Mouse (Mus musculus): ENCODE results near the gene Pak1. TPM values are rescaled to one million over a fixed set of nuclear protein-coding genes. Genes with fewer than 3 reads are reported as not detected.

Gene Pak1
- polyA plus RNA-seq, 1 experiment from 2014 or later, result 26.0 TPM

DNA sequence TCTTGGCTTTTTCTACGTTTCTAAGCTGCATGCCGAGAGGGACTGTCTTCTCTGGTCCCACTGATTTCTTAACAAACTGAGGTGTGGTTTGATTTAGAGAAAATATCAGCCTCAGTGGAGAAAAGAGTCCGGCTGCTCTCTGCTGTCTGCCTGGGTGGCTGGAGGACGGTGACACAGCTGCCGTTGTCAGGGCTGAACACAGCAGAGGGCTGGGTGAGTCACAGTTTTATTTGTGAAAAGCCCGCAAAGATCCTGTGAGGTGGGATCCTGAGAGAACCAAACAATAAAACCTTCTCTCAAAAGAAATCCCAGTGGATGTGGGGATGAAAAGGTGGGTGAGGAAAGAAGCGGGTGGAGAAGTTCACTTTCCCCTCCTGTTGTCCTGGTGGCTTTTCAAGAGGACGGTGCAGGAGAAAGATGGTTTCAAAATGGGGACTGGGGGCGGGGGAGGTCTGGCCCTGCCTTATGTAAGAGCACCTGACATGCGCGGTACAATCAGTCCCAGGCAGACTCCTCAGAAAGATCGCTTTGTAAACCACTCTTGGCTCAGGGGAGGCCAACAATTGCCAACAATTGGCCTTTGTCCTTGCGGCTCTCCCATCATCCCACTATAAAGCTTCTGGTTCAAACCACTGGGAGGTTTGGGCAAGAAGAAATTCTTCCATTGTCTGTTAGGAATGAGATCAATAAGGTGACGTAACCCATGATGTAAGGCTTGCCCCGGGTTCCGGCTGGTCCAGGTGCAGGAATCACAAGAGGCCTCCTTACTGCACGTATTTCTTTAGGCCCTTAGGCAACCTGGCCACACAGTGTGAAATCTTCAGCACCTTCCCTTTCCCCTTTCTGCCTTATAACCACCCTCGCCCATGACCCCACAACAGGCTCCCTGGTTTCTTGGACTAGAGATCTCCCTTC lies 31.1 kb upstream of the Pak1 start:
- H3K4me2 ChIP-seq (ENCODE audit: low read depth, low read length), result peak overlapping the region; percentile 2; the same call in 1 of the 2 replicates
- H3K9me3 ChIP-seq (replicated peaks; ENCODE audit: control insufficient read depth, low read length), result no peaks in the 10 kb centered on the region
- no peaks in the 10 kb centered on the region for H3K4me1 ChIP-seq (ENCODE audit: control insufficient read depth, insufficient read depth, low read length)
- H3K27ac ChIP-seq (ENCODE audit: low read length), result no peak overlapping the region
- H3K36me3 ChIP-seq (ENCODE audit: control insufficient read depth, insufficient read depth, low read length), result no peaks in the 10 kb centered on the region
- H3K4me3 ChIP-seq (replicated peaks; ENCODE audit: low read length), result no peak overlapping the region
- WGBS, result 56% methylated on average over 18 of the region's 18 CpGs
- H3K9ac ChIP-seq (ENCODE audit: low read length), result no peak overlapping the region
- ATAC-seq (ENCODE audit: insufficient read depth, low FRiP score), result peak; percentile 47; the same call in 1 of the 2 replicates
- no peaks in the 10 kb centered on the region for H3K27me3 ChIP-seq (ENCODE audit: control insufficient read depth, insufficient read depth, low read length)

- no peak for ATAC-seq (ENCODE audit: insufficient read depth, low FRiP score)
- no peaks in the 10 kb centered on the region for H3K4me1 ChIP-seq (ENCODE audit: control insufficient read depth, insufficient read depth, low read length)
- no peaks in the 10 kb centered on the region for H3K36me3 ChIP-seq (ENCODE audit: control insufficient read depth, insufficient read depth, low read length)
- 75% methylated on average over 11 of the region's 11 CpGs for WGBS
- no peak overlapping the region for H3K27ac ChIP-seq (ENCODE audit: low read length)
- no peak overlapping the region for H3K9ac ChIP-seq (ENCODE audit: low read length)
- H3K27me3 ChIP-seq (ENCODE audit: control insufficient read depth, insufficient read depth, low read length), result no peaks in the 10 kb centered on the region
- H3K4me2 ChIP-seq (ENCODE audit: low read depth, low read length), result no peak overlapping the region
- no peak overlapping the region for H3K4me3 ChIP-seq (replicated peaks; ENCODE audit: low read length)
- H3K9me3 ChIP-seq (replicated peaks; ENCODE audit: control insufficient read depth, low read length), result no peaks in the 10 kb centered on the region
Measured at GRCm38 (mm10) chr7:97764591-97764990, 23.8 kb upstream of the Pak1 start.

GRCm38 (mm10) chr7:97765181-97765962 lies 23.0 kb upstream of the Pak1 start:
- Histone ChIP-seq H3K9ac (ENCODE audit: low read length) (no peak overlapping the region), H3K4me2 (ENCODE audit: low read depth, low read length) (no peak overlapping the region), H3K9me3 (replicated peaks; ENCODE audit: control insufficient read depth, low read length) (no peaks in the 10 kb centered on the region), H3K4me1 (ENCODE audit: control insufficient read depth, insufficient read depth, low read length) (no peaks in the 10 kb centered on the region), H3K4me3 (replicated peaks; ENCODE audit: low read length) (no peak overlapping the region), H3K36me3 (ENCODE audit: control insufficient read depth, insufficient read depth, low read length) (no peaks in the 10 kb centered on the region), H3K27ac (ENCODE audit: low read length) (no peak overlapping the region), H3K27me3 (ENCODE audit: control insufficient read depth, insufficient read depth, low read length) (no peaks in the 10 kb centered on the region)
- 82% methylated on average over 21 of the region's 21 CpGs for WGBS
- no peak for ATAC-seq (ENCODE audit: insufficient read depth, low FRiP score)

DNA sequence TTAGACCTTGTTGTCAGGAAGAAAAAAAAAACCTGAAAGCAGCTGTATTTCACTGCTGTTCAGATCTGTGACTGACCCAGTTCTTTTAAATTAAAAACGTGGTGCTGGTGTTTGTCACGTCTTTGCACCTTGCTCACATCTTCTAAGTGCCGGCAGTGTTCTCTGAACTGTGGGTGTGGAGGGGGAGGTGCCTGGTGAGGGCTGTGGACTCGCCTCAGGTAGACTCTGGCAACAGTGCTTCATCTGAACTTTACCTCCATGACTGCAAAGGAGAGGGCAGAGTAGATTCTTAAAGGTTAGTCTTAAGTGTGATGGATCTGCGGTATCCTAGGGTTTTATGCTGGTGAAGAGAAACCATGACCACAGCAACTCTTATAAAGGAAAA lies 22.4 kb upstream of the Pak1 start:
- H3K9me3 ChIP-seq (replicated peaks; ENCODE audit: control insufficient read depth, low read length), result no peaks in the 10 kb centered on the region
- H3K9ac ChIP-seq (ENCODE audit: low read length), result no peak overlapping the region
- no peaks in the 10 kb centered on the region for H3K27me3 ChIP-seq (ENCODE audit: control insufficient read depth, insufficient read depth, low read length)
- no peak for ATAC-seq (ENCODE audit: insufficient read depth, low FRiP score)
- H3K4me2 ChIP-seq (ENCODE audit: low read depth, low read length), result no peak overlapping the region
- no peaks in the 10 kb centered on the region for H3K36me3 ChIP-seq (ENCODE audit: control insufficient read depth, insufficient read depth, low read length)
- no peaks in the 10 kb centered on the region for H3K4me1 ChIP-seq (ENCODE audit: control insufficient read depth, insufficient read depth, low read length)
- 73% methylated on average over 5 of the region's 5 CpGs for WGBS
- H3K4me3 ChIP-seq (replicated peaks; ENCODE audit: low read length), result no peak overlapping the region
- H3K27ac ChIP-seq (ENCODE audit: low read length), result no peak overlapping the region

- H3K9me3 ChIP-seq (replicated peaks; ENCODE audit: control insufficient read depth, low read length), result no peaks in the 10 kb centered on the region
- peak; percentile 73 for ATAC-seq (ENCODE audit: insufficient read depth, low FRiP score)
- WGBS, result 62% methylated on average over 9 of the region's 9 CpGs
- H3K27ac ChIP-seq (ENCODE audit: low read length), result no peak overlapping the region
- no peak overlapping the region for H3K9ac ChIP-seq (ENCODE audit: low read length)
- H3K4me1 ChIP-seq (ENCODE audit: control insufficient read depth, insufficient read depth, low read length), result no peaks in the 10 kb centered on the region
- no peaks in the 10 kb centered on the region for H3K27me3 ChIP-seq (ENCODE audit: control insufficient read depth, insufficient read depth, low read length)
- H3K4me2 ChIP-seq (ENCODE audit: low read depth, low read length), result no peak overlapping the region
- H3K4me3 ChIP-seq (replicated peaks; ENCODE audit: low read length), result no peak overlapping the region
- no peaks in the 10 kb centered on the region for H3K36me3 ChIP-seq (ENCODE audit: control insufficient read depth, insufficient read depth, low read length)
Measured at GRCm38 (mm10) chr7:97766406-97767166, 21.8 kb upstream of the Pak1 start.

- no peak overlapping the region for H3K9ac ChIP-seq (ENCODE audit: low read length)
- no peak overlapping the region for H3K4me3 ChIP-seq (replicated peaks; ENCODE audit: low read length)
- H3K27me3 ChIP-seq (ENCODE audit: control insufficient read depth, insufficient read depth, low read length), result no peaks in the 10 kb centered on the region
- no peak overlapping the region for H3K4me2 ChIP-seq (ENCODE audit: low read depth, low read length)
- H3K36me3 ChIP-seq (ENCODE audit: control insufficient read depth, insufficient read depth, low read length), result no peaks in the 10 kb centered on the region
- H3K27ac ChIP-seq (ENCODE audit: low read length), result no peak overlapping the region
- WGBS, result 64% methylated on average over 8 of the region's 8 CpGs
- H3K9me3 ChIP-seq (replicated peaks; ENCODE audit: control insufficient read depth, low read length), result no peaks in the 10 kb centered on the region
- no peaks in the 10 kb centered on the region for H3K4me1 ChIP-seq (ENCODE audit: control insufficient read depth, insufficient read depth, low read length)
- no peak for ATAC-seq (ENCODE audit: insufficient read depth, low FRiP score)
Measured at GRCm38 (mm10) chr7:97767841-97768240, 20.5 kb upstream of the Pak1 start.

GRCm38 (mm10) chr7:97769020-97769419 lies 19.3 kb upstream of the Pak1 start:
- H3K36me3 ChIP-seq (ENCODE audit: control insufficient read depth, insufficient read depth, low read length), result no peaks in the 10 kb centered on the region
- H3K9ac ChIP-seq (ENCODE audit: low read length), result no peak overlapping the region
- no peak for ATAC-seq (ENCODE audit: insufficient read depth, low FRiP score)
- WGBS, result 65% methylated on average over 4 of the region's 4 CpGs
- no peak overlapping the region for H3K4me2 ChIP-seq (ENCODE audit: low read depth, low read length)
- no peaks in the 10 kb centered on the region for H3K4me1 ChIP-seq (ENCODE audit: control insufficient read depth, insufficient read depth, low read length)
- no peak overlapping the region for H3K4me3 ChIP-seq (replicated peaks; ENCODE audit: low read length)
- no peak overlapping the region for H3K27ac ChIP-seq (ENCODE audit: low read length)
- H3K27me3 ChIP-seq (ENCODE audit: control insufficient read depth, insufficient read depth, low read length), result no peaks in the 10 kb centered on the region
- no peaks in the 10 kb centered on the region for H3K9me3 ChIP-seq (replicated peaks; ENCODE audit: control insufficient read depth, low read length)

DNA sequence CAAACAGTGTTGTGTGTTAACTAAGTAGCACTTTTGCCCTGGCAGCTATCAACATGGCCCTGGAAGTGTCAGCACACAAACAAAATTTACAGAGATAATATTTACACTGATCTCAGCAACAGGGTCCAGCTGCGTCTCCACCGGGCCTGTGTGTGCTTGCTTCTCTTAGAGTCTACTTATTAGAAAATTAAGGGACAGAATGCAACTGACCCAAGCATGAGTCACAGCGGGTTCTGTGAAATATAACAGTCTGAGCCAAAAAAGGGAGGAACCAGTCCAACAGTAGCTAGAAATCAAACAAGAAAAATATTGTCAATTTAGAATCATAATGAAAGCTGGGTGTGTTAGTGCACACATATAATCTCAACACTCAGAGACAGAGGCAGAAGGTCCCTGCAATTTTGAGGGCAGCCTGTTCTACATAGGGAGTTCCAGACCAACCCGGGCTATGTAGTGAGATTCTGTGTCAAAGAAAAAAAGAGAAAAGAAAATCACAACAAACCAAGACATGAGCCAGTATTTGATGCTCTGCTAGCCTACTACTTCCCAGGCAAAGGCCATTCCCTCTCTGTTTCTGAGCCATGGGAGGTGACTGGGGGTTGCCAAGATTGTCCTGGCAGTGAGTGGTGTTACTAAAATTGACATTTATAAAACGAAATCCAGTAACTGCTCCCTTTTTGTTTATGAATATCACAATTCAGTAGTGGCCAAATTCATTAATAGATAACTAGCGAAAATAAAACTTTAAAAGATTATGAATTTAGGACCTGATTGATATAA lies 17.3 kb upstream of the Pak1 start:
- Histone ChIP-seq H3K4me2 (ENCODE audit: low read depth, low read length) (no peak overlapping the region), H3K36me3 (ENCODE audit: control insufficient read depth, insufficient read depth, low read length) (no peaks in the 10 kb centered on the region), H3K4me1 (ENCODE audit: control insufficient read depth, insufficient read depth, low read length) (no peaks in the 10 kb centered on the region), H3K9me3 (replicated peaks; ENCODE audit: control insufficient read depth, low read length) (no peaks in the 10 kb centered on the region), H3K9ac (ENCODE audit: low read length) (no peak overlapping the region), H3K27ac (ENCODE audit: low read length) (no peak overlapping the region), H3K27me3 (ENCODE audit: control insufficient read depth, insufficient read depth, low read length) (no peaks in the 10 kb centered on the region), H3K4me3 (replicated peaks; ENCODE audit: low read length) (no peak overlapping the region)
- WGBS, result 60% methylated on average over 6 of the region's 6 CpGs
- ATAC-seq (ENCODE audit: insufficient read depth, low FRiP score), result no peak
